Mouse (Mus musculus) spleen, adult 2 months (tissue): ENCODE results near the gene Vsig1.

Experiments used
- CTCF ChIP-seq: fragments of 200-500 bp; IDR thresholded peaks from 2 replicates; pipeline ENCODE4 v1.5.1; 2011; ENCODE audit warnings: mild to moderate bottlenecking, inconsistent platforms; ENCODE audit not compliant: insufficient read depth, insufficient read length, insufficient replicate concordance; ENCODE audit errors: extremely low read depth
- POLR2A ChIP-seq: fragments of 200-500 bp; IDR thresholded peaks from 2 replicates; pipeline ENCODE4 v1.6.1; 2011; ENCODE audit warnings: low read depth, low read length, inconsistent platforms

DNA sequence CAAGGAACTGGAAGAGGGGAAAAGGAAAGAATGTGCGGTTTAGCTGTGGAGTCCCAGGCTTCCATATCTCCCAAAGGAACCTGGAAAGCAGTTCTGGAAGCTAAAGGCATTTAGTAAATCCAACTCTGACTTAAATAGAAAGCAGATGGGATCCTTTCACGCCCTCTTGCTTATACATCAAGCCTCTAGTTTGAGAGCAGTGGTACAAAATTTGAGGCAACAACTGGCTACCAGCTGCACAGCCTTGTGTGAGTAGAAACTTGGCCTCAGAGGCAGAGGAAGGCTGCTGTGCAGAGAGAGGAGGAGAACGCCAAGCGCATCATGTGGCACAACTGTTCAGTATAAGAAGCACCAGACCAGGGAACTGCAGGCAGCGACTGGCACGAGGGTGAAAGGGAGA is 13.9 kb downstream of the Vsig1 start:
- TF ChIP-seq CTCF (no peak), POLR2A (no peak)
